ENCODE assay signal across 8 mouse cellular contexts in the genomic region with DNA sequence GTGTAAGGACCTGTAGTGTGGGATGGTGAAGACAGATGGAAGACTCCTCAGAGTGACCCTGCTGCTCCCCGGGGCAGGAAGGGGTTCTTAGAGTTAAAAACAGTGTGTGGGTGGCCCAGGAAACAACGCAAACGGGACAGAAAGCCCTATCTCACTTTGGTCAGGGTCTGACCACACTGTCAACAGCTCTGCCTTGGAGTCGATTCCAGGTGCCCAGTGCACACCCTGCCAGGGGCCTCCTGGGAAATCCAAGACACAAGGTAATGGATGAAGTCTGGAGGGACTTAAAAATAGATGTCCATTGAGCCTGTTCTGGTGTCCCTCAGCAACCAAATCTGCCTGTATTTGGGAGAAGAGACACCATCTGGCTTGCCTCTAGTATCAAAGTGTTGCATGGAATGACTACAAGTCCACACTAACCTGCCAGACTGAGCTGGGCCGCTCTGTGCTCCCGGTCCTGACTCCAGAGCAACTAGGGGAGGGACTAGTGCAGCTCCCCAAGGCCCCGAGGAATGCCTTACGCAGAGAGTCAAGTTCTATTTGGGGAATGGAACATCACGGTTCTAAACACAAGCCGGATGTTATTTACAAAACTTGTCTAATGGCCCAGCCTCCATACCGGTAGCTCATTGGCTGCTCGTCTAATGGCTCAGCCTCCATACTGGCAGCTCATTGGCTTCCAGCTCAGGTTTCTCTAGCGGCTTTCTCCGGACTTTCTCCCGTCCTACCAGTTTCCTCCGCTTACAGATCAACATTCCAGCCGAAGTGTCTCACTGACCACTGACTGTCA. TPM values are rescaled to one million over a fixed set of nuclear protein-coding genes. Genes with fewer than 3 reads are reported as not detected.
DNase-seq lines count a peak whose midpoint lies in the region; ATAC-seq and TF ChIP-seq lines count a peak whose summit lies in the region.

No protein-coding gene starts in this region.

- peak overlapping the region; percentile 32 for H3K4me3 ChIP-seq in embryonic facial prominence, embryonic 12.5 days
- H3K4me3 ChIP-seq in heart, adult 2 months, result peak overlapping the region; percentile 29
- peak overlapping the region; percentile 47 for H3K4me3 ChIP-seq in limb, embryonic 13.5 days
- H3K4me3 ChIP-seq in midbrain, embryonic 14.5 days (replicated peaks; ENCODE audit: low read depth, low read length), result peak overlapping the region; percentile 39

- peak; percentile 99 for TF ChIP-seq EP300 in heart, adult 2 months (IDR thresholded peaks at IDR 0.05; ENCODE audit: insufficient read depth, low read depth, low read length)

- 0 out of 2 replicates have a peak overlapping the region, but pooled peaks have one; percentile 41 for H3K9ac ChIP-seq in embryonic facial prominence, embryonic 12.5 days
- H3K9ac ChIP-seq in heart, adult 2 months (ENCODE audit: low read depth, low read length), result peak overlapping the region; percentile 83
- H3K9ac ChIP-seq in limb, embryonic 13.5 days, result peak overlapping the region; percentile 62
- H3K9ac ChIP-seq in midbrain, embryonic 14.5 days (replicated peaks; ENCODE audit: low read length), result peak overlapping the region; percentile 29; the same call in 1 of the 2 replicates

- H3K4me1 ChIP-seq in embryonic facial prominence, embryonic 12.5 days, result peaks cover 23% of the 10 kb centered on the region
- H3K4me1 ChIP-seq in heart, adult 2 months (ENCODE audit: control insufficient read depth, insufficient read depth, low read length), result peaks cover 41% of the 10 kb centered on the region
- H3K4me1 ChIP-seq in limb, embryonic 13.5 days, result peaks cover 51% of the 10 kb centered on the region
- H3K4me1 ChIP-seq in midbrain, embryonic 14.5 days (ENCODE audit: control insufficient read depth, insufficient read depth, low read length), result peaks cover 49% of the 10 kb centered on the region

- whole genome bisulfite sequencing in embryonic facial prominence, embryonic 12.5 days, result 7% methylated on average over 17 of the region's 17 CpGs
- 1% methylated on average over 17 of the region's 17 CpGs for WGBS in heart, adult 2 months
- WGBS in limb, embryonic 13.5 days, result 5% methylated on average over 17 of the region's 17 CpGs
- 10% methylated on average over 17 of the region's 17 CpGs for WGBS in midbrain, embryonic 14.5 days

- intact Hi-C loops in heart, adult 2 months (cut with DNase I), result loop anchor here (1.0 kb wide), 1 partner anchor 21 kb away; no protein-coding TSS in a partner anchor

- H3K27me3 ChIP-seq in embryonic facial prominence, embryonic 12.5 days, result no peaks in the 10 kb centered on the region
- H3K27me3 ChIP-seq in heart, adult 2 months (ENCODE audit: control insufficient read depth, insufficient read depth, low read length), result no peaks in the 10 kb centered on the region
- H3K27me3 ChIP-seq in limb, embryonic 13.5 days, result no peaks in the 10 kb centered on the region
- H3K27me3 ChIP-seq in midbrain, embryonic 14.5 days (ENCODE audit: control insufficient read depth, insufficient read depth, low read length), result no peaks in the 10 kb centered on the region

- H3K27ac ChIP-seq in embryonic facial prominence, embryonic 12.5 days, result peak overlapping the region; percentile 85
- peak overlapping the region; percentile 98 for H3K27ac ChIP-seq in heart, adult 2 months
- peak overlapping the region; percentile 86 for H3K27ac ChIP-seq in limb, embryonic 13.5 days
- H3K27ac ChIP-seq in midbrain, embryonic 14.5 days (replicated peaks; ENCODE audit: low read depth, low read length), result peak overlapping the region; percentile 66

- H3K4me2 ChIP-seq in embryonic facial prominence, embryonic 12.5 days (replicated peaks), result peak overlapping the region; percentile 49
- peak overlapping the region; percentile 75 for H3K4me2 ChIP-seq in limb, embryonic 13.5 days (replicated peaks)
- peak overlapping the region; percentile 76 for H3K4me2 ChIP-seq in midbrain, embryonic 14.5 days (ENCODE audit: low read length)

- peak; percentile 37 for TF ChIP-seq CTCF in heart, adult 2 months (IDR thresholded peaks at IDR 0.05)

- DNase-seq in 3T3-L1 (ENCODE audit: low read depth, low spot score), result peak; percentile 99
- peak; percentile 92 for DNase-seq in adrenal gland, adult 2 months
- peak; percentile 88 to 93 for DNase-seq in heart, adult 2 months
- DNase-seq in kidney, adult 18-20 months, result peak; percentile 84
- peak; percentile 84 for DNase-seq in midbrain, embryonic 14.5 days
- DNase-seq in spleen, postnatal 14 days (ENCODE audit: low spot score in 2 of 2), result peak; percentile 51 to 55

- H3K9me3 ChIP-seq in embryonic facial prominence, embryonic 12.5 days, result no peaks in the 10 kb centered on the region
- no peaks in the 10 kb centered on the region for H3K9me3 ChIP-seq in limb, embryonic 13.5 days
- H3K9me3 ChIP-seq in midbrain, embryonic 14.5 days (ENCODE audit: control insufficient read depth, low read length), result no peaks in the 10 kb centered on the region

- H3K36me3 ChIP-seq in embryonic facial prominence, embryonic 12.5 days, result no peaks in the 10 kb centered on the region
- H3K36me3 ChIP-seq in heart, adult 2 months (ENCODE audit: control insufficient read depth, insufficient read depth, low read length), result peaks cover 2% of the 10 kb centered on the region; the same call in 1 of the 2 replicates
- no peaks in the 10 kb centered on the region for H3K36me3 ChIP-seq in limb, embryonic 13.5 days
- no peaks in the 10 kb centered on the region for H3K36me3 ChIP-seq in midbrain, embryonic 14.5 days (ENCODE audit: control insufficient read depth, insufficient read depth, low read length)

- TF ChIP-seq POLR2A in heart, adult 2 months (IDR thresholded peaks at IDR 0.05; ENCODE audit: insufficient read depth, low read depth, low read length), result peak; percentile 98

- H3K79me2 ChIP-seq in heart, adult 2 months (replicated peaks; ENCODE audit: control insufficient read depth, insufficient read depth, low read length), result no peaks in the 10 kb centered on the region

- peak; percentile 81 for ATAC-seq in embryonic facial prominence, embryonic 12.5 days (ENCODE audit: insufficient number of reproducible peaks, insufficient read depth, low FRiP score, low TSS enrichment)
- peak; percentile 87 for ATAC-seq in limb, embryonic 13.5 days (ENCODE audit: low FRiP score, low read depth)
- ATAC-seq in midbrain, embryonic 14.5 days (ENCODE audit: low FRiP score, low TSS enrichment), result peak; percentile 47; the same call in 1 of the 2 replicates

RNA-seq across cellular contexts. Expression of gene Chit1, which starts 12.1 kb away (rescaled TPM):
- not detected for total RNA-seq in adrenal gland, adult 2 months (2021)
- 0.07 and 0.08 TPM in 2 replicates for polyA plus RNA-seq in adrenal gland, adult 2 months (2012; rRNA removed)
- not detected in 2 replicates for polyA plus RNA-seq in embryonic facial prominence, embryonic 12.5 days (2016; fragmentation: Nextera tagmentation; extraction: Ambion mirVana)
- not detected for total RNA-seq in heart, adult 2 months (2021)
- 0.16 TPM in 1 of 2 replicates, not detected in the other for polyA plus RNA-seq in heart, adult 2 months (2012; rRNA removed)
- polyA plus RNA-seq in limb, embryonic 13.5 days (2015; fragmentation: Nextera tagmentation; extraction: Ambion mirVana), result 0.17 and 0.26 TPM in 2 replicates
- polyA plus RNA-seq in midbrain, embryonic 14.5 days (2014; fragmentation: Nextera tagmentation; extraction: Ambion mirVana), result 0.26 TPM in 1 of 2 replicates, not detected in the other

RNA-seq across cellular contexts. Expression of gene Btg2, which starts 20.0 kb away (rescaled TPM):
- 10 to 100 TPM; 20.3 to 55.2 TPM for total RNA-seq in adrenal gland, adult 2 months (2021)
- 18.9 and 25.1 TPM in 2 replicates for polyA plus RNA-seq in adrenal gland, adult 2 months (2012; rRNA removed)
- 34.2 and 37.5 TPM in 2 replicates for polyA plus RNA-seq in embryonic facial prominence, embryonic 12.5 days (2016; fragmentation: Nextera tagmentation; extraction: Ambion mirVana)
- total RNA-seq in heart, adult 2 months (2021), result 10 to 100 TPM; 29.9 to 31.0 TPM
- polyA plus RNA-seq in heart, adult 2 months (2012; rRNA removed), result 33.5 and 35.9 TPM in 2 replicates
- 27.1 and 28.2 TPM in 2 replicates for polyA plus RNA-seq in limb, embryonic 13.5 days (2015; fragmentation: Nextera tagmentation; extraction: Ambion mirVana)
- polyA plus RNA-seq in midbrain, embryonic 14.5 days (2014; fragmentation: Nextera tagmentation; extraction: Ambion mirVana), result 34.2 and 61.1 TPM in 2 replicates

Comparison
In these comparisons a context has a peak if more than half of its experiments do, and no peak if none do; other contexts are left out.
1. Peak in every context shown above with its lines: DNase-seq, ATAC-seq, H3K4me3 ChIP-seq and H3K27ac ChIP-seq.
2. H3K9ac ChIP-seq: peak in every context shown above with its lines; median percentile 83 in heart, adult 2 months; 62 in limb, embryonic 13.5 days; 41 in embryonic facial prominence, embryonic 12.5 days; 29 in midbrain, embryonic 14.5 days.